Mouse (Mus musculus): ENCODE measurements around the gene Nim1k.

Gene Nim1k

DNA sequence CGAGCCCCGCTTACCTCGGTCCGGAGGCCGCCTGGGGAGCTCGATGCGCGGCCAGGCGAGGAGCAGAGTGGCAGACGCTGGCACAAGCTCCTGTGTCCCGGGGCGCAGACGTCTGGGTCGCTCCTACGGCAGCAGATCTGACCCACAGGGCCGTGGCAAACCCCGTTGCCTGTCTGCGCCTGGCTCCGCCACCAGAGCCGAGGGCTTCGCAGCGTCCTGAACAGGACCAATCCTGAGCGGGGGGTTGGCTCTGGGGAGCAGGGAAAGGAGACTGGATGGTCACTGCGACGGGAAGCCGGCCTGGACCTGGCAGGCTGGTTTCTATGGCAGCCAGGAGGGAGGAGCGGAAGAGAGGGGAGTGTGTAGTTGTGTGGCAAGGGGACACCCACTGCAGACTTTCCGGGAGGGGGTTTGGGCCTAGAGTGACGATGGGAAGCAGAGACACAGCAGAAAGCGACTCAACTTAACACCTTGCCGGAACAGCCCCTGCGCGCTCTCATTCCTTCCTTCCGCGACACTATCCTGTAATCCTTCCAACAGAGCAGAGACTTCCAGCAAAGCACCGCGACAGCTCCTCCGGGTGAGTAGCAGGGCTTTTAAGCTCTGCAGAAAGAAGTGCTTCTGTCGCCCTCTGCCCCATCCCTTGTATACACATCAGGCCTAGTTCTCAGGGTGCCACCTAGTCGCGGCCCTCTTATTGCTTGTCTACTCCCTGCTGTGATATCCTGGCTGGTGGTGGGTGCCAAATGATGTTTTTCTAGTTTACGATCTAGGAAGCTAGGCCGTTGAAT, at the start of gene Nim1k:
Nim1k (minus strand) TSS at position 202 of the 791 bp plus-strand sequence.
- DNase-seq, result peak; percentile 87

DNA sequence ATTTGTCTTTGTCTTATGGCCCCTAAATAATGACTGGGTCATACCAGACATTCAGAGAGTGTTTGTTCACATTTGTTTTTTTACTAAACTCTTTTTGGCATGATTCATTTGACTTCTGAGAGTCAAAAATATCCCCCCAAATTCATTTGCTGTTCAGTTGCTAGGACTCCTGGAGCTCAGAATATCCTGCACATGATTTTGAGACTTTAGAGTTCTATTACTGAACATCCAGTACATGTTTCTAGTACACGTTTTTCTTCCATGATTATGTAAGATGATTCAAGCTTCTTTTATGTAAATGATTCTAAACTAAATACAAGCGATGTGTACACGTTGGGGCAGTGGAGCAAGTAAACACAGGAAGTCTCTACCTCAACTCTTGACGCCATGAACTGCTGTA, 42.0 kb upstream of the Nim1k start:
- no peak for DNase-seq

GRCm38 (mm10) chr13:119792791-119793404, 37.2 kb upstream of the Nim1k start:
- no peak for DNase-seq

GRCm38 (mm10) chr13:119791580-119792135, 36.0 kb upstream of the Nim1k start:
- DNase-seq, result no peak

DNA sequence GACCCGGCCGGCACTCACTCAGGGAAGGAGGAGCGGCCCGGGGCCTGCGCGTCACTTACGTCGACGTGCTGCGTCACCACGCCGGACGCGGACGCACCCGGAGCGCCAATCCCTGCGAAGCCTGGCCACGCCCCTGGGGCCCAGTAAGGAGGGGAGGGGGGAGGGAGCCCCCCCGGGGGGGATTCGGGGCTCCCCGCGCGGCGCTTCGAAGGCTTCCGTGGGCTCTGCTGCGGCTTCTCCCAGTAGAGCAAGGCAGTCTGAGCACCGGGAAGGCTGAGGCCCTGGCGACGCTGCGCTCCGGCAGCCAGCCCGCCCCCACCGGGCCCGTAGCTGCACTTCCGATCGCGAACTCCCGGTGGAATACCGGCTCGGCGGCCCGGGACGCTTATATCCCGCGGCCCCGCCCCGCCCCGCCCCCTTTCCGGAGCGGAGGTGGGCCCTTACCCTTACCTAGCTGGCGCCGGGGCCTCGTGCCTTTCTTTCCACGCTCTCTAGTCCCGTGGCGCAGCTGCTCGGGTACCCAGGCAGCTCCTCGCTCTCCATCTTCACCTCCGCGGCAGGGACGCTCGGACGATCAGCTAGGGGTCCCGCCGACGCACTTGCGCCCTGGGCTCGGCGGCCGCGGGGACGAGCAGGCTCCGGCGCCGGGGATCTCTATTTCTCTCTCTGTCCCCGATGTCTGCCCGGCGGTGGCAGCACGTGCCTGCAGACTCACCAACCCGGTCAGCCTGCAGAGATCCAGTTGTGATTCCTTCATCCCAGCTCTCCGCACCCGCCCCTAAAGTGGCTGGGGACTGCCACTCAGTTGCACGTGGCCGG, 35.3 kb upstream of the Nim1k start, which contains the start of gene Zfp131:
Zfp131 (minus strand) TSS at position 129 of the 819 bp plus-strand sequence.
- peak; percentile 95 for DNase-seq

DNA sequence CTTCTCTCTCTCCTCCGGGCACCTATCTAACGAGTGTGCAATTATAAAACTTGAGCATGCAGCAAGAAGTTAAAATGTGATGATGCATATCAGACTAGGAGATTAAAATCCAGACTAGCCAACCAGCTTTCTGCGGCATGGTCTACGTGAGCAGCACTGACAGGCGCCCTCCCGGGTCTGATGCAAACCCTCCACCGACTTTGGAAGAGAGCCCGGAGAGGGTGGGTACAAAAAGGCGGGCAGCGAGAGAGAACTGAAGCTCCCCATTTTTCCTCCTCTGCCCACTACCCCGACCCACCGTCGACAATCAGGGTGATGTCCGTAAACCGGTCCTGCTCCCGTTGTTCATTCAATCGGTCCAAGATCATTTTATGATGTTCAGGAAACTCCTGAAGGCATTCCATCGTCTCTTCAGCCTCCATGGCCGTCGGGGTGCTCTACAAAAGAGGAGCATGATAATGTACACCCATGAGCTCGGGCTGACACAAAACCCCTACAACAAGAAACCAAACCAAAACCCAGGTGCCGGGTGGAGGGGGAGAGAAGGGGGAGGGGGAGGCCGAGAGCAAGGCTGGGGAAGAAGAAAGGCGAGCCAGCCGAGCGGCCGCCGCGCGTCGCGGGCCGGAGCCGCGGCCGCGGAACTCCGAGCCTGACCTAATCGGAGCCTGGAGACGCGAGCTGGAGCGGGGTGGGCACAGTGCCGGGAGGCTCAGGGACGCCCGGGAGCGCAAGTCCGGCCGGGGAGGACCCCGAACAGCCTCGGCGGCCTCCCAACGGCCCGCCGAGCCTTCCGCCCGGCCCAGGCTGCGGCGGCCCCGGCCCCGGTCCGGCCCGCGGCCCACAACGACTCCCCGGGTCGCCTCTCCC, 34.4 kb upstream of the Nim1k start:
- DNase-seq, result peak; percentile 58

DNA sequence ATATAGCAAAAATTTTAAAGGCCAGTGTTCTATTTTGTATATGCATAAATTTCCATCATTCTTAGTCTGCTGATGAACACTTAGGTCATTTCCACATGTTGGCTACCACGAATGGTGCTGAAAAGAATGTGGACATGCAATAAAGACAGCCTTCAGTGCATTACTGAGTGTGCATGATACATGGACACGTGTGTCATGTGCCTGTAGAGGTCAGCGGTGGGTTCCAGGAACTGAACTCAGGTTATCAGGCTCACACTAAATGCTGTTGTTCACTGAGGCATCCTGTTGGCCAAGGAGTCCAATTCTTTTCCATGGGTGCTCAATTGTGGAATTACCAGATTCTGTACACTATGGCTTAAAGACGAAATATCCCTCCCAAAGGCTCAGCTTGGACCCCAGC, 27.9 kb upstream of the Nim1k start:
- DNase-seq, result no peak

DNA sequence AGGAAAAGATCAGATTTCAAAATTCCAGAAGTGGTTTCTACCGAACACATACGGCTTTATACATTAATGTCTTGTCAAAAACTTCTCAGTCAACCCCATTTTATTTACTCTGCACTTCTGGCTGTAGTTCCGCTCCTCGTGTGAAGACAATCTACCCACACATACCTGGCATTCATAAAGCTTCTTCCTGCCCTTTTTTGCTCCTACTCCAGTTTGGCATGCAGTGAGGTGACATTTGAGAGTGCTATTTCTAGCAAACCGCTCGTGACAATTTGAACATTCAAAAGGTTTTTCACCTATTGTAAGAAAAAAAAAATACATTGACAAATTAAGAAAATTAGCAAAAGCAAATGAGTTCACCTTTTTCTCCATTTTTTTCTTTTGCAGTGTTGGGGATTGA, 12.9 kb upstream of the Nim1k start:
- no peak for DNase-seq

DNA sequence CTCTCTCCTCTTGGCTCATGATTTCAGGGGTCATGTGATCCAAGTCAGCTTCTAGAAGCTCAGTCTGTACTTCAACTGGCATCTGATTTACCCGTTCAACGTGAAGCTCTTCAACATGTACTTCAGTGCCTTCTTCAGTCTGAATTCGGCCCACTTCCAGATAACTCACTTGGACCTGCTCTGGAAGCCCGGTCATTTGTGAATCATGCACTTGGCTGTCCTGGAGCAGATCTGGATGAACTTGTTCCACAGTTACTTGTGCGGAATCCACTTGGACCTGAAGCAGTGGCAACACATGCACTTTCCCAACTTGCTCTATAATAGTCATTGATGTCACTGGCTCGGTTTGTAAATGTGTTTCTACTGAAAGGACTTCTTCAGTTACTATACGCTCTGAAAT, 10.8 kb upstream of the Nim1k start:
- DNase-seq, result no peak

GRCm38 (mm10) chr13:119756831-119757230, 1.1 kb upstream of the Nim1k start:
- DNase-seq, result no peak

- DNase-seq, result peak; percentile 46
Measured at GRCm38 (mm10) chr13:119755141-119755547, 538 bp downstream of the Nim1k start.

DNA sequence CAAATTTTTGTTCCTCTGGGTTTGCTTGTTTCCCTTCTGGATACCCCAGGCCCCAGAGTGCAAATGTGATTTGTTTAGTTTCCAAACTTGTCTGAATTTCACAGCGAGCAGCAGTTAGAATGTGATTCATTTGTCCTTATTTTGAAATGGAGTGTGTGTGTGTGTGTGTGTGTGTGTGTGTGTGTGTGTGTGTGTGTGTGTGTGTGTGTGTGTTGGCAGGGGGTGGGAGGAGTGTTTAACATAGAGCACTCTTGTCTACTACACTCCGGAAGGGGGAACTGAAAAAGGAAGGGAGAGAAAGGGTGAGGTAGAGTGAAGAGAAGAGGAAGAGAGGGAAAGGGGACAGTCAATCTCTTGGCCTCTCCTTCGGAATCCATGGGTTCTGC, 1.1 kb downstream of the Nim1k start:
- peak; percentile 40 for DNase-seq

DNA sequence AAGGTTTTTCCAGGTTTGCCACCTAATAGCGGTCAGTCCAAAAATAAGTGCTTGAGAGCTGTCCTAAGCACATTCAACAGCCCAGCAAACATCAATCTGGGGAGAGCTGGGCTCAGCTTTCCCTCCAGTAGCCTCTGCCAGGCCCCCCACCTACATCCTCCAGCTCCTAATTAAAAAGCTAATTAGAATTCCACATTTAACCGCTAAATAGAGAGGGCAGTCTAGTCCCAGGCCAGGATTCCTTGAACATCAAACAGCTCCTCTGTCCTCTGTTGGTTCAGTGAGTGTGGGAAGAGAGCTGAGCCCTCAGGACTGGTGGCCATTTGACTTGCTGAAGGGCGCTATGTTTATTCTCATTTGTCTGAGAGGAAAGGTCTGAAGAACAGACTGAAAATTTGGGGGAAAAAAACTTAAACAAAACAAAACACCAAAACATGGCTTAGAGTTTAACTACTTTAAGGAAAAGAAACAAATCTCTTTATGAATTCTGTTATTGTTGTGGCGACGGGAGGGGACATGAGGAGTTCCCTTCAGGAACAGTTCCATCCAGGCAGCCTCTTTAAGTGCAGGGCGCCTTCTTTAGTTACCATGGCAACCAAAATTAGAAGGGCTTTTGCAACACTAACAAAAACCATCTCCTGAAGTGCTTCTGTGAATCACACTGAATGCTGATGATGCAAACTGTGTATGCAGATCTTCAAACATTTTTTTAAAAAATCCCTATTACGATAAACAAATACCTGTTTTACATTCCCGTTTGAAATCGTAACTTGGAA, 1.6 kb downstream of the Nim1k start:
- DNase-seq, result peak; percentile 46

DNA sequence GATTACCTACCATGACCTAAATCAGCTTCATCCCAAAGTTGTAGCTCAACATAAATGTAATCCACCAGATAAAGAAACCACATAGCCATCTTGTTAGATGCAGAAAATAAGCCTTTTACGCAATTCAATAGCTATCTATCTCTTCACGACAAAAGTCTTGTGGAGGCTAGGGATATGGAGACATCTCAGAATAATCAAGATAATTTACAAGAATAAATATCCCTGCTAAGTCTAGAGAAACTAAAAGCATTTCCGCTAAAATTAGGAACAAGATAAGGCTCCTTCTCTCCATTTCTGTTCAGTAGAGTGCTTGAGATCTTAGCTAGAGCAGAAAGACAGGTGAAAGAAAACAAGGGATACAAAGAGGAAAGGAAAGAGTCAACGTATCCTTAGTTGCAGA, 8.8 kb downstream of the Nim1k start:
- DNase-seq, result no peak

GRCm38 (mm10) chr13:119743470-119743869, 12.2 kb downstream of the Nim1k start:
- no peak for DNase-seq

DNA sequence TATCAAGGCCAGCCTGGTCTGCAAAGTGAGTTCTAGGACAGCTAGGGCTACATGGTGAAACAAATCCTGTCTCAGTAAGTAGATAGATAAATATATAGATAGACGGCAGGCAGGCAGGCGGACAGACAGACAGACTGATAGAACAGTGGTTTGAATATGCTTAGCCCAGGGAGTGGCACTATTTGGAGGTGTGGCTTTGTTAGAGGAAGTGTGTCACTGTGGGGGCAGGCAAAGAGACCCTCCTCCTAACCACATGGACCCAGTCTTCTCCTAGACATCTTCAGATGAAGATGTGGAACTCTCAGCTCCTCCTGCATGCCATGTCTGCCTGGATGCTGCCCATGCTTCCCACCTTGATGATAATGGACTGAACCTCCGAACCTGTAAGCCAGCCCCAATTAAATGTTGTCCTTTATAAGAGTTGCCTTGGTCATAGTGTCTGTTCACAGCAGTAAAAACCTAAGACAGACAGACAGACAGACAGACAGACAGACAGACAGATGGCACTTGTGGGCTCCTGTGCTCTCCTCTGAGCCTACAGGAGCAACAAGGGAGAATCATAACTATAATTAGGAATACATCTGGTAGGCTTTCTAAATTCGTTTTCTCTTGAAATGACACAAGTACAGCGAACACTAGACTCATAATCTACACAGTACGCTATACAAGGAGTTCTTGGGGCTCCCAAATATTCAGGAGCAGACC, 12.8 kb downstream of the Nim1k start:
- DNase-seq, result no peak

- peak; percentile 19 for DNase-seq
Measured at GRCm38 (mm10) chr13:119741390-119742237, 14.1 kb downstream of the Nim1k start.

- no peak for DNase-seq
Measured at GRCm38 (mm10) chr13:119731448-119731847, 24.2 kb downstream of the Nim1k start.

GRCm38 (mm10) chr13:119729406-119729805, 26.3 kb downstream of the Nim1k start:
- no peak for DNase-seq

Measured in right cerebral cortex, adult 18-20 months (tissue).